Mouse (Mus musculus) forebrain, embryonic 16.5 days (tissue): ENCODE results near the gene Gpr139. TPM values are rescaled to one million over a fixed set of nuclear protein-coding genes. Genes with fewer than 3 reads are reported as not detected.

Experiments
- ATAC-seq: fragments of 200-750 bp; cut with Nextera tagmentation; 2 replicates; pipeline ENCODE4 v1.8.0; 2017; ENCODE audit warnings: mild to moderate bottlenecking, moderate library complexity
- H3K27ac ChIP-seq: fragments of 300-500 bp; sonication (generic); 2 replicates; pipeline ENCODE4 v1.5.1; 2014; ENCODE audit warnings: low read length, control low read depth
- H3K27me3 ChIP-seq: fragments of 300-500 bp; sonication (generic); replicated peaks from 2 replicates; pipeline ENCODE4 v1.6.1; 2014; ENCODE audit warnings: low read length; ENCODE audit not compliant: control insufficient read depth, insufficient read depth
- H3K36me3 ChIP-seq: fragments of 300-500 bp; sonication (generic); 2 replicates; pipeline ENCODE4 v1.6.1; 2014; ENCODE audit not compliant: control insufficient read depth, insufficient read depth
- H3K4me1 ChIP-seq: fragments of 300-500 bp; sonication (generic); replicated peaks from 2 replicates; pipeline ENCODE4 v1.6.1; 2014; ENCODE audit warnings: low read length; ENCODE audit not compliant: control insufficient read depth, insufficient read depth
- H3K4me2 ChIP-seq: fragments of 300-500 bp; sonication (generic); 2 replicates; pipeline ENCODE4 v1.6.1; 2014; ENCODE audit warnings: mild to moderate bottlenecking, low read length, control low read depth
- H3K4me3 ChIP-seq: fragments of 300-500 bp; sonication (generic); replicated peaks from 2 replicates; pipeline ENCODE4 v1.5.1; 2014; ENCODE audit warnings: mild to moderate bottlenecking, low read length, control low read depth
- H3K9ac ChIP-seq: fragments of 300-500 bp; sonication (generic); replicated peaks from 2 replicates; pipeline ENCODE4 v1.6.1; 2014; ENCODE audit warnings: low read depth, low read length, control low read depth
- H3K9me3 ChIP-seq: fragments of 300-500 bp; sonication (generic); 2 replicates; pipeline ENCODE4 v1.6.1; 2016; ENCODE audit warnings: low read length; ENCODE audit not compliant: control insufficient read depth
- WGBS: fragments of 180-500 bp; shearing (Covaris S2); extraction: QIAGEN DNeasy Blood & Tissue Kit; methylation state at CpG from one replicate; pipeline ENCODE4 v1.1.7; 2014; 5-methylcytosine and 5-hydroxymethylcytosine counted together
- polyA plus RNA-seq: library from polyadenylated mRNA; unstranded; fragments of >200 nt; fragmentation: Nextera tagmentation; extraction: Ambion mirVana; gene quantifications from 2 replicates; pipeline ENCODE4 v1.2.1, GENCODE M21; 2015

The Gpr139 gene
- polyA plus RNA-seq, 1 experiment from 2014 or later, result 5.4 TPM

DNA sequence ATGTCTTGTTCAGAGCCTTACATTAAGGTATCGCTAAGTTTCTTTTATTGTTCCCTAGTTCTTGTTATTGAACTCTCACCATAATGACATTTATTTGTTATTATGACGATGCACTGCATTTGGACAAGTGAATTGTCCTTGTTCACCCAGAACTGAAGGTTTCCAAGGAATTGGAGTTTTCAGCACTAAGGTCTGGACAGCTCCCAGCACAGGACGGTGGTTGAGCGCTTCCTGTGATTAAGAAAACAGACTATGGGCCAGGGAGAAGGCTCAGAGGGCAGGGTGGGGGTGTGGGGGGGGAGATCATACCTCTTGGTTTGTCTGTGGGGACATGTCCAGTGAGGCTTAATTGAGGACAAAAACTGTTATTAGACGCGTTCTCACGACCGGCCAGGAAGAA is 72.6 kb downstream of the Gpr139 start:
- 69% methylated on average over 8 of the region's 8 CpGs for WGBS
- no peaks in the 10 kb centered on the region for H3K9me3 ChIP-seq
- H3K36me3 ChIP-seq, result no peaks in the 10 kb centered on the region
- ATAC-seq, result no peak
- H3K9ac ChIP-seq, result no peak overlapping the region
- no peaks in the 10 kb centered on the region for H3K4me1 ChIP-seq
- H3K27me3 ChIP-seq, result no peaks in the 10 kb centered on the region
- H3K4me3 ChIP-seq, result no peak overlapping the region
- H3K27ac ChIP-seq, result no peak overlapping the region
- H3K4me2 ChIP-seq, result no peak overlapping the region

GRCm38 (mm10) chr7:119105878-119106277 is 78.5 kb downstream of the Gpr139 start:
- Histone ChIP-seq H3K27me3 (no peaks in the 10 kb centered on the region), H3K4me3 (no peak overlapping the region), H3K4me1 (no peaks in the 10 kb centered on the region), H3K4me2 (no peak overlapping the region), H3K9me3 (no peaks in the 10 kb centered on the region), H3K36me3 (no peaks in the 10 kb centered on the region), H3K9ac (no peak overlapping the region), H3K27ac (no peak overlapping the region)
- 90% methylated on average over 4 of the region's 4 CpGs for WGBS
- ATAC-seq, result no peak

DNA sequence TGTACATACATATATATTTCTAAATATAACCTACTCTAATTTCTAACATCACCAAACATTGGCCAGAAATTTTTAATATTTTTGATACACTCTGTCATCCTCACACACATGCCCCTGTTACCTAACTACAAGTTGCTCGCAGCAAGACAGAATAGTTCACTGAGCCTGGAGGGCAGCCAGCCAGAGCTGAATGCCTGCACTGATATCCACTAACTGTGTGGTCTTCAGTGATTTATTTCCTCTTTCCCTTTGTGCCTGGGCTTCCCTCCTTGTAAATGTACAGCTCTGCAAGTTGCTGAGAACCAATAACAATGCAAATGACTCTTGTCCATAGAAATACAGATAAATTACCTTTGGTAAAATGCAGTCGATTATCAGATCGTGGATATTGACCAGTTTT is 87.8 kb downstream of the Gpr139 start:
- no peaks in the 10 kb centered on the region for H3K36me3 ChIP-seq
- 73% methylated on average over 3 of the region's 3 CpGs for WGBS
- no peaks in the 10 kb centered on the region for H3K4me1 ChIP-seq
- H3K4me2 ChIP-seq, result no peak overlapping the region
- no peaks in the 10 kb centered on the region for H3K27me3 ChIP-seq
- H3K4me3 ChIP-seq, result no peak overlapping the region
- ATAC-seq, result no peak
- no peak overlapping the region for H3K27ac ChIP-seq
- no peaks in the 10 kb centered on the region for H3K9me3 ChIP-seq
- H3K9ac ChIP-seq, result no peak overlapping the region

Other genes with a start within 250 kb of the Gpr139 start
- gene Gprc5b, start 189.4 kb downstream of the Gpr139 start, polyA plus RNA-seq, result 5.9 and 6.2 TPM in 2 replicates